Mouse (Mus musculus) gonadal fat pad, adult 2 months (tissue): ENCODE measurements around the gene Prr3. TPM values are rescaled to one million over a fixed set of nuclear protein-coding genes. Genes with fewer than 3 reads are reported as not detected.
"Not testable (repeated sequence)": the region's sequence is repeated elsewhere in the genome, so short reads cannot be mapped to it uniquely, and the experiment has no call there.

Experiments used
- DNase-seq: peaks from one replicate; pipeline ENCODE4 v3.0.0-alpha.2; 2012; ENCODE audit warnings: low read depth
- polyA plus RNA-seq: library from polyadenylated mRNA; depleted of rRNA; stranded (reverse); fragments of >200 nt; gene quantifications from 2 replicates; pipeline ENCODE4 v1.2.3, GENCODE M21; 2012

Gene Prr3
- polyA plus RNA-seq, 1 experiment = 18.7 TPM

GRCm38 (mm10) chr17:35998545-35999305 lies 18.7 kb upstream of the Prr3 start:
- no peak for DNase-seq

- DNase-seq = no peak
Measured at GRCm38 (mm10) chr17:35997713-35998510, 17.9 kb upstream of the Prr3 start.

- DNase-seq = peak; percentile 95
Measured at GRCm38 (mm10) chr17:35996949-35997348, 16.9 kb upstream of the Prr3 start.

GRCm38 (mm10) chr17:35994879-35995240 lies 14.8 kb upstream of the Prr3 start:
- no peak for DNase-seq

GRCm38 (mm10) chr17:35994175-35994878 lies 14.3 kb upstream of the Prr3 start:
- no peak for DNase-seq

GRCm38 (mm10) chr17:35993675-35994074 lies 13.6 kb upstream of the Prr3 start:
- DNase-seq = no peak

- no peak for DNase-seq
Measured at GRCm38 (mm10) chr17:35991781-35992180, 11.7 kb upstream of the Prr3 start.

GRCm38 (mm10) chr17:35981776-35982175 lies 1.7 kb upstream of the Prr3 start:
- DNase-seq = no peak

GRCm38 (mm10) chr17:35980363-35980754 lies 323 bp upstream of the Prr3 start:
- no peak for DNase-seq

GRCm38 (mm10) chr17:35978811-35979400 lies 1.1 kb downstream of the Prr3 start:
- DNase-seq = no peak

GRCm38 (mm10) chr17:35972131-35972530 lies 7.9 kb downstream of the Prr3 start:
- DNase-seq = no peak

- peak; percentile 81 for DNase-seq
Measured at GRCm38 (mm10) chr17:35969418-35970389, 10.3 kb downstream of the Prr3 start, which contains the start of gene Abcf1. Gene Abcf1, minus strand, starts transcription at chr17:35969761.

GRCm38 (mm10) chr17:35967621-35968020 lies 12.4 kb downstream of the Prr3 start:
- no peak for DNase-seq

- no peak for DNase-seq
Measured at GRCm38 (mm10) chr17:35963279-35963678, 16.8 kb downstream of the Prr3 start.

GRCm38 (mm10) chr17:35958533-35959223 lies 21.4 kb downstream of the Prr3 start:
- DNase-seq = no peak

GRCm38 (mm10) chr17:35954665-35955064 lies 25.4 kb downstream of the Prr3 start:
- DNase-seq = no peak

GRCm38 (mm10) chr17:35952559-35952958 lies 27.5 kb downstream of the Prr3 start:
- DNase-seq = not testable (repeated sequence)

- not testable (repeated sequence) for DNase-seq
Measured at GRCm38 (mm10) chr17:35950946-35951345, 29.1 kb downstream of the Prr3 start.

GRCm38 (mm10) chr17:35939941-35940340 lies 40.1 kb downstream of the Prr3 start:
- no peak for DNase-seq

GRCm38 (mm10) chr17:35939108-35939507 lies 40.9 kb downstream of the Prr3 start:
- DNase-seq = no peak
